Mouse (Mus musculus) urinary bladder, adult 18-20 months (tissue): ENCODE results near the gene Ptpn3.
"Not testable (repeated sequence)": the region's sequence is repeated elsewhere in the genome, so short reads cannot be mapped to it uniquely, and the experiment has no call there.

ENCODE experiments used
- DNase-seq, 2 experiments: peaks; one replicate each; pipeline ENCODE4 v3.0.0; 2022; ENCODE audit warnings: low spot score in 2 of 2, mixed read lengths in 2 of 2

Gene Ptpn3

DNA sequence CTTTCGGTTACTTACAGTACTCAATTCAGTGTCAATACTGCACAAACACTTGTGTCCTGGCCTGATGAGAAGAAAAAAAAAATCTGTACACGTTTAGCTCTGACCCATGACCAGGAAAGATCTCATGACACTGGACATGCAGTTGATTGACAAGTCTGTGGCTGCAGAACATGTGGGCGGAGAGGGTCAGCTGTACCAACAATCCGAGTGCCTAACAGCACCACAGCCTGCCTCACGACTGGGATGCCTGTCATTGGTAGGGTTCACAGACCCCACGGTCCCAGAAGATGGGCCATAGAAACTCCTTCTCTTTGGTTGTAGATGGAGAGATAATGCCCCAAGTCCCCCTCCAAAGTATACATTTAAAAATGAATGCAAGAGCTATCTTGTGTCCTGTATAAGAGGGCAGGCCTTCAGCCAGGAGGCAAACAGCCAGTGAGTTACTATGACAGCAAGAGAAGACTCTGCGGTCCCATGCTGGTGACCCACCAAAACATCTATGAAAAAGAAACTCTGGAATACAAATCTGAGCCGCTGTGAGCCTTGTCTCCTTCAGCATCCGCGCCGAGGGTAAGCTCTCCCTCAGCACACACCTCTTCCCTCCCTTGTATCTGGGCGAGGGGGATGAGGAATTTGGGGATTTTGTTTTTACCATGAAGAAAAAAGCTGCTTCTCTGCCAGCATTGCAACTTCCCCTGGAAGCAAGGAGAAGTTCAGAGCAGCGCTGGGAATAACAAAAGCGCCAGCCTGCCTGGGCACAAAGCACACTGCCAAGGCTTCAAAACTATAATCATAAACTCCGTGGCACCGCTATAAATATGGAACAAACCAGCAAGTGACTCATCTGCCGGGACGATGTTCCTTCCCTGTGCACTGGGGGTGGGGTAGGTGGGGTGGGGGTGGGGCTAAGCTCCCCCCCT, 72.8 kb downstream of the Ptpn3 start:
- DNase-seq, result no peak

DNA sequence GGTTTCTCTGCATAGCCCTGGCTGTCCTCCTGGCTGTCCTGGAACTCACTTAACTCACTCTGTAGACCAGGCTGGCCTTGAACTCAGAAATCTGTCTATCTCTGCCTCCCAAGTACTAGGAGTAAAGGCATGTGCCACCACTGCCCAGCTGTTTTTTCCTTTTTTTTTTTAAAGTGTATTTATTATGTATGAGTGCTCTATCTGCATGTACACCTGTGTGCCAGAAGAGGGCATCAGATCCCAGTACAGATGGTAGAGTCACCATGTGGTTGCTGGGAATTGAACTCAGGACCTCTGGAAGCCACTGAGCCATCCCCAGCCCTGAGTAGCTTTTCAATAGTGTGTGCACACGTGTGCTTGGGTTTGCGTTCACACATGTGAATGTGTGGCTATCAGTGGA, 76.9 kb downstream of the Ptpn3 start:
- no peak for DNase-seq

DNA sequence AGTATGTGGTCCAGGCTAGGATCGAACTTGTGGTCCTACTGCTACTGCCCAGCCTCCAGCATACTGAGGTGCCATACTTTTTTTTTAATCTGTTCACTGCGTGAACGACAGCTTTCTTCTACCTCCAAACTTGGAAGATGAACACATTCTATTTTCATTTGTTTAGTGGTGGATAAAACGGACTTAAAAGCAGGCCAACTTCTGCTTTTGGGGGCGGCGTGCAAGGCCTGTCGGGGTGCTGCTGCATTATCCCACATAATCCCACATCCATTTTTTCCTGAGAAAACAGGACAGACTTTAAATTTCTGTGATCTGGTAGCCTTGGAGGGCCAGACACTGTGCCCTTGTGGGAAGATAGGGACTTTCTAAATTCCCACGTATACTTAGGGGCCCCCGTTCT, 83.9 kb downstream of the Ptpn3 start:
- DNase-seq, result no peak

DNA sequence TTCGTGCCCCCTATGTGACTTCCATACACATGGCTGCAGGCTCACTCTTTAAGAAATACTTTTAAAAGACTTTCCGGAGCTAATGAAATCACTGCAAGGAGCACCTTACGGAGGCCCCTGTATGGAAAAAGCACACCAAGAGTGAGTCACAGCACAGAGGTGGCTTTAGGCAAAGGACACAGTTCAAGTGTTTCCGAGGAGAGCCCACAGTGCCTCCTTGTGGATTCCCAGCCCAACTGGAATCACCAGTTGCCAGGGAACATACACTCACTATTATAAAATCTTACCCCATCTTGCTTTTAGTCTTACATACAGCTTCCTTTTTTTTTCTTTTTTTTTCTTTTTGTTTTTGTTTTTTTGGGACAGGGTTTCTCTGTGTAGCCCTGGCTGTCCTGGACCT, 85.1 kb downstream of the Ptpn3 start:
- no peak for DNase-seq

DNA sequence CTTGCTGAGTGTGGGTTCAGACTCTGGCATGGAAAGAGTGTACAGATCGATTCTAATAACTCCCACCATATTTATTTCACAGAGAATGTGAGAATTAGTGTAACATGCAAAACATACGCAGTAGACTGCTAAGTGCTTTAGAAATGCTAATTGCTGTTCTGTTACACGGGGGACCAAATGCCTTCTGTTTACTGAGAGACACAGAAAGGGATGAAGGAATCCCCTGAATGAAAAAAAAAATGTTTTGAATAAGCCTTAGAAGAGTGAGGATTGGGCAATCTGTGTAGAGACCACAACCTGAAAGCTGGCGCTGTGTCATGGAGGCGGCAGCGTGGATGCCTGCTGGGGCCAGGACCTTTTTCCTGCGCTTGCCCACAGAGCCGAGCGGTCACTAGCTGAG, 86.8 kb downstream of the Ptpn3 start:
- DNase-seq, result no peak

DNA sequence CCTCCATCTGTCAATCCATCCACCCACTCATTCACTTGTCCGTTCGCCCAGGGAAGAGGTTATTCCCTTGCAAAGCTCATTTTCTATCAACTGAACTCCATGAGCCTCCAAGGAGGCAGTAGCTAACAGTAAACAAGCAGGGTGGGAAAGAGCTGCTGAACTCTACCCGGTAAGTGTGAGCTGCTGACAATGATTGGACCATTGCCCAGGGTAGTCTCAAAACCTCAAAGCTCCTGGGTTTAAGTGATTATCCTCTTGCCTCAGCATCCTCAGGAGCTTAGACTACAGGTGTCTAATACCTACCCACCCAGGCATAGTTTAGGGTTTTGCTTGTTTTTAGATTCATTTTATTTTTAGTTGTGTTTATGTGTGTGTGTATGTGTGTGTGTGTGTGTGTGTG, 87.5 kb downstream of the Ptpn3 start:
- DNase-seq, result no peak

DNA sequence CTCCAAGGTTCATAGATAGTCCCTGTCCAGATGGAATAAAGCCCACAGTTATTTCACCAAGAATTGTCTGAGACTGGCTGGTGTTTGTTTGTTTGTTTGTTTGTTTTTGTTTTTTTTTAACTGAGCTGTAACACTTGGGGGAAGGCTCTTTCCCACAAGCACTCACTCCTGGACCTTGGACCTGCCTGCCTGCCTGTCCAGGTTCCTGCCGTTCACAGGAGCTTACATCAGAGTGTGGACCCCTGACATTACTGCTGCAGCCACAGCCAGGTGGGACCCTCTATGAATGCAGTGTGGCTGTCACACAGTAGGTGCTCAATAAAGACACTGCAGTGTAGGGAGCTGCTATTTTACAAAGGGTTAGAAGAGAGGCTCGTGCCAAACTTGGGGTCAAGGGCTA, 89.9 kb downstream of the Ptpn3 start:
- no peak for DNase-seq

DNA sequence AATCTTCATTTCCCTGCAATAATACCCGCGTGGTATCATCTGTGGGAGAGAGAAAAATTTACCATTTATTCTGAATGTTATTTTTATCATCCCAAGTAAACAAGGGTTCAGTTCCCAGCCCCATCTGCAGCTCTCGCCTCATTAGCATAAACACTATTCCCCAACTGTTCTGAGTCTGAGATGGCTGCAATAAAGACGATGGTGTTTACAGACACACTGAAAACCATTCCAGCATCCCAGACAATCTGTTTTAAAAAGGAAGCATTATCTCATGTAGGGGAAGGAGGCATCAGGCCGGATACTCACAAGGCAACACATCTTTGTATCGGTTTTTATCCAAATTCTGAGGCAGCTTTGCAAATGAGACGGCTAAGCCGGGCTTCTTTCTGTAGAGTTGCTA, 95.7 kb downstream of the Ptpn3 start:
- no peak for DNase-seq

DNA sequence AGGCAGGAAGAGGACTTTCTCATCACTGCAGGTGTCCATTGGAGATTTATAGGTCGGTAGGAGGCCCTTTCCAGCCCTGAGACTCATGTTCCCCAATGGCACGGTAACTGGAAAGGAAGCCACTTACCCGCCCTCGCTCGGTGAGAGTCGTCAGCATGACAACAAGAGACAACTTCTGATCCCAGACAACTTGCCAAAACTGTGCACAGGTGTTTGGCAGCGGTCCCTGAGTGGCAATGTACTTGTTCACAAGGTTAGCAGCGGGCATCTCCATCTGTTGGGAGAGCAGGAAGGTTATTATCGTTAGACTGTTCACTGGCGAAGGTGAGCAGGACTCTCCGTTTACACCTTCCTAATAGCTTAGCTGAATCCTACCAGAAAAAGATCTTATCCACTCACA, 96.9 kb downstream of the Ptpn3 start:
- no peak for DNase-seq

DNA sequence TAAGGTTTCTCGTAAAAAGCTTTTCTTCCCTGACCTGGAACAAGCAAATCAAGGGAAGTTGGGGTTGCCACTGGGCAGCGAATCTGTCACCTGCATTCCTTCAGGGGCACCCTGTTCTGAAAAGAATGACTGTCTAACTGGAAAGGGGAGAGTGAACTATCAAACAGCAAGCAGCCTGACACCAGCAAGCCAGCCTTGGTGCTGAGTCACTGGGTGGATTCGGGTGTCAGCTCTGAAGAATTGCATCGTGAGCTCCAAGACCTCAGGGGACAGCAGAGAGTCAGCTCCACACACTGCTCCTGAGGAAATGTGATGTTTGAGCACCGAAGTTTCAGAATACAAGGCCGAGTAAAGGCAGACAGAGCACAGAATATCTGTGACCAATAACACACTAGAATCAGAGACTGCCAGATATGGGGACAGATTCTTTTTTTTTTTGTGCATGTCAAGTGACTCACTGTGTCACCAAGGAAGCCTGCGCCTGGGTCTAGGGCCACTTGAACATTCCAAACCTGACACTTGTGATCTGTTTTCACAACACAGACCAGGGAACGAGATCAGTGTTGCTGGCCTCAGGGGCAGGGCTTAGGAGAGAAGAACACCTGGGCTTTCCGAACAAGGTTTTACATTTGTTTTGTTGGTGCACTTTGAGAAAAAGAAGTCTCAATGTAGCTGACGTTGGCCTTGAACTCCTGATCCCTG, 98.8 kb downstream of the Ptpn3 start:
- peak; percentile 27 to 52 for DNase-seq

DNA sequence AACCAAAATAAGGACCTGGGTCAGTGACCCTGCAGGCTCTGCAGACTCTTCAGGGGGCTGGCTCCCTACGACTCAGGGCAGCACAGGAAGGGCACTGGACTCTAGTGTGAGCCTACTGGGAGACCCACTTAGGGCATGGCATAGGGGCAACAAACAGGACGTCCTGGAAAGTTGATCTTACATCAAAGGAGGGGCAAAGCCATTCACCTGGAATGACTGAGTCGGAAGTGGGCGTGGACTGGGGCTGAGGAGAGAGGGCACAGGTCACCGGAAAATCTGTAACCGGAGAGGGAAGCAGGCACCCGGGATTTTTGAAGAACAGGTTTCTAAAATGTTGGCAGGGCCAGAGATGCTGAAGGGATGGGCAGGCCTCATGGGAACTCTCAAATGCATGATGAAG, 99.5 kb downstream of the Ptpn3 start:
- DNase-seq, result peak in 1 of 2 experiments; percentile 14

DNA sequence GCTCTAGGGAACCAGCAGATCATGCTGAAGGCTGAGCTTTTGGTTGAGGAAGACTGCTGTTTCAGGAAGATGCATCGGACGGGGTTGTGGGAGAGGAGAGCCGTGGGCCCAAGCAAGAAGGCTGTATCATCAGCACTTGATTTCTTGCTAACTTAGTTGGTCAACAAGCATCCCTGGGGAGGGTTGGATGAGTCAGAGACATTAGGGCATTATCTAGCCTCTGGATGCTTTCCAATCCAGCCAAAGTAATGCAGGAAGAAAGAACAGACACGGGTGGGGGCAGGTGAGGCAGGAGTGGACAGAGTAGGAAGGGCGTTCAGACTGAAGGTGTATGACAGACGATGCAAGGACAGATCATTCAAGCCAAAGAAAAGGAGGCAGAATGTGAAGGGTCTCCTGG, 101.0 kb downstream of the Ptpn3 start:
- no peak for DNase-seq

DNA sequence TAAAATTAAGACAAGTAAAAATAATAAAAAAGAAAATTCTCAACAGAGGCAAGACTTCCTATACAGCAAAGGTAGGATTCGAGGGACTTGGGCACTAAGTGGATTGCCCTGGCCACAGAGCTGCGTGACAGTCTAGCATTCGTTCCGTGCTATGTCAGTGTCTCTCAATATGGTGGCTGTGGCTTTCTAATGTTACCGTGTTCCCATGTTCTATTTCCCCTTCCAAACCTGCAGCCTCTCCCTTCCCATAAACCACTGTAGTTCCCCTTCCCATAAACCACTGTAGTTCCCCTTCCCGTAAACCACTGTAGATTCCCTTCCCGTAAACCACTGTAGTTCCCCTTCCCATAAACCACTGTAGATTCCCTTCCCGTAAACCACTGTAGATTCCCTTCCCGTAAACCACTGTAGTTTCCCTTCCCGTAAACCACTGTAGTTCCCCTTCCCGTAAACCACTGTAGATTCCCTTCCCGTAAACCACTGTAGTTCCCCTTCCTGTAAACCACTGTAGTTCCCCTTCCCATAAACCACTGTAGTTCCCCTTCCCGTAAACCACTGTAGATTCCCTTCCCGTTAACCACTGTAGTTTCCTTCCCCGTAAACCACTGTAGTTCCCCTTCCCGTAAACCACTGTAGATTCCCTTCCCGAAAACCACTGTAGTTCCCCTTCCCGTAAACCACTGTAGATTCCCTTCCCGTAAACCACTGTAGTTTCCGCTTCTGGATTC, 102.8 kb downstream of the Ptpn3 start:
- DNase-seq, result not testable (repeated sequence)

DNA sequence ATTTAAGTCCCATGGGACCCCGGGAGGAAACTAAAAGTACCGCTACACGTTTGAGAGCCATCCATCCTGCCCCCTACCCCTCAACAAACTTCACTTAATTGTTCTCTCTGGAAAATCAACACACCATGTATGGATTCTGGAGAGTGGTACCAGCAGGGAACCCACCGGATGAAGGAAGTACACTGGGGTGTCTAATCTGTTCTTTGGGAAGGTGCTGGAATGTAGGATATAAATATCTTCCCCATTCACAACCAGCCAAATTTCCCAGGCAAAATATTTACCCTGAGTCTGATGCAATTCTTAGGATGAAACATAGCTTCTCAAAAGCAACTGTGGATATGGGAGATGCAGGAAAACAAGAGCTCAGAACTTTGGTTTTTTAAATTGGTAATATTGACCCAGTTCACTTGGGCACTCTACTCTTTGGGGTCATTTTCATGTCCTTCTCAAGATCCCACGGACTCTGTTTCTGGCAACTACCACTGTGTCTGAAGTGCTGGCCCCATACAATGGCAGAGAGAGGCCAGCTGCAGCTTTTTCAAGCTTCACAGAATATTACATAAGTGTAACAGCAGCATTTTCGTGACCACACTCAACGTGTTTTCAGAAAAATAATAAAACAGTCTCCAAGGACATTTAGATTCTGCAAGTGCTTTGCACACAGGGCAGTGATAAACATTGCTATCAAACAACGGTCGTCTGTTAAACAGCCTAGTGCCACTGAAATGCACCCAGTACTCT, 109.9 kb downstream of the Ptpn3 start:
- DNase-seq, result no peak

DNA sequence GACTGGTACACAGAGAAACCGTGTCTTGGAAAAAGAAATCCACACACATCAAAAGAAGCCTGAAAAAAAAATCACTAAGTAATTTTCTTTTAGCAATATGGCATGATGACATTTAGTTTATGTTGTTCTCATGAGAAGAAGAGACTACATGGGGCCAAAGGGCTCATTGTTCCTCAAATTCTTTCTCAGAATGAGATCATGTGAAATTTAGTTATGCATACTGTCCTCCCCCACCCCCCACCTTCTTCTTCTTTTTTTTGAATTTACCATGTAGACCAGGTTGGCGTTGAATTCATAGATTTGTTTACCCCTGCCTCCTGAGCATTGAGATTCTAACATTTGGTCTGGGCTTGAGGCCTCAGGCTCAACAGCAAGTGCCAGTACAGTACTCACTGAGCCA, 111.8 kb downstream of the Ptpn3 start:
- no peak for DNase-seq

DNA sequence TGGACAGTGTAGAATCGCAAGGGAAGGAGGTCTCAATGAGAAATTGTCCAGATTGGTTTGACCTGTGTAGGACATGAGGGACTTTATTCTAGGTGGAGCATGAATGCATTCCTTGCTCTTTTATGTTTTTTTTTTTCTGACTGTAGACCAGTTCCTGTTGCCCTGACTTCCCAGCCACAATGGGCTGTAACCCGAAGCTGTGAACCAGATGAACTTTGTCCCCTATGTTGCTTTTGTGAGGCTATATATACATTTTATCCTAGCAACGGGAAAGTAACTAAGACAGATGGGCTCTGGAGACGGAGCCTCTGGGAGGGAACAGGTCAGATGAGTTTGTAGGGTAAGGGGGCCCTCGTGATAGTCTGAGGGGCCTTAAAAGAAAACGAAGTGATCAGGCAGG, 115.6 kb downstream of the Ptpn3 start:
- DNase-seq, result no peak

DNA sequence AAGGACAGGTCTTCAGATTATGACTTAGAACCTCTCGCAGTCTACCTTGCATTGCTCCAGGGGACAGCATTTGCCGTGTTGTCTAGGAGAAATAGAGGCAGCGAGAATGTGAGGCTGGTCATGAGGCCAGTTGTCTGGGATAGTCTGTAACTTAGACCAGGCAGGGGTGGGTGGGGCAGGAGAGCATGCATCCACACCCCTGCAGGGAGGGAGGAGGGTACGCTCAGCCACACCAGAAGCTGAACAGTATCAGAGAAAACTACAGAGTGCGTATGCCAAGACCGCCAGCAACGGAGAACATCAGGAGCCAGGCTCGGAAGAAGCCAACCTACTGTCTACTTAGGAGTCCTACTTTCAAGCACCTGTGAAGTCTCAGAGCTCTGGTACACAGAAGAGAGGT, 116.2 kb downstream of the Ptpn3 start:
- DNase-seq, result no peak

DNA sequence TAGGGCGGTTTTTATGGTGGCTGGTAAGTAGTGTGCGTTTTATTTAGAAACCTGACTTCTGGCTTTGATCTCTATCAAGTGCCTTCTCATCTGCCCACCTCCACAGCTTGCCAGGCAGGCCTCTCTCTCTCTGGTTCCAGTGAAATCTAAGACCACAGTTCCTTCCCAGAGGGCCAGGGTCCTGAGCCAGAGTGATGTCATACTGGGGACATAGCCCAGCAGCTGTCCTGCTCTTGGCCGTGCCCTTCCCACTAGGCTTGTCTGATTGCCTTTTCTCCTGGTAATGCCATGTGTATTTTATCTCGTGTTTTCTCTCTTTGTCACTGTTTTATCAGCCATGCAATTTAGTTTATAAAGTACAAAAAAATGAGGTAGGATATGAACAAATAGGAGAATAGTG, 118.1 kb downstream of the Ptpn3 start:
- no peak for DNase-seq

DNA sequence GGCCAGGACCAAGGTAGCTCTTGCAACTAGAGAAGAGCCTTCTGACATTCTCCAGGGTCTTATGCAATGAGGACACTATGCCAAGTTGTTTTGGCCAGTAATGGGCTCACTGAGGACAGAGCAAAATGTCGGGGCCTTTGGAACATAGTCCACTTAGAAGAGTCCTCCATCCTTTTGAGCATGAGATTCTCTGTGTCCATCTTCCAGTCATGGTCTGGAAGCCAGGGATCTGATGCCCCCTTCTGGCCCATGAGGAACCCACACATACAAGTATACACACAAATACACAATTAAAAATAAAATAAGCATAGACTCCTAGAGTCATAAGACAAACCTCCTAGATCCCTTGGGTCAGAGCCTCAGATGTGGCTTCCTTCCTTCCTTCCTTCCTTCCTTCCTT, 120.1 kb downstream of the Ptpn3 start:
- DNase-seq, result no peak

DNA sequence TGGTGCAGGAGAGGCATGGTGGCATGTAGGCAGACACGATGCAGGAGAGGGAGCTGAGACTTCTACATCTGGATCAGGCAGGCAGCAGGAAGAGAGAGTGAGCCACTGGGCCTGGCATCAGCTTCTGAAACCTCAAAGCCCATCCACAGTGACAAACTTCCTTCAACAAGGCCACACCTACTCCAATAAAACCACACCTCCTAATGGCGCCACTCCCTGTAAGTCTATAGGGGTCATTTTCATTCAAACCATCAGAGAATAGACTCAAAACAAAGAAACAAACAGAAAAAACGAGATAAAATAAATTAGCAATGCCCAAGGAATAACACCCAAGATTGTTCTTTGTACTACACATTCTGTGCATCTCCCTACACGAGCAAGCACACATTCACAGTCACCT, 122.8 kb downstream of the Ptpn3 start:
- DNase-seq, result no peak

DNA sequence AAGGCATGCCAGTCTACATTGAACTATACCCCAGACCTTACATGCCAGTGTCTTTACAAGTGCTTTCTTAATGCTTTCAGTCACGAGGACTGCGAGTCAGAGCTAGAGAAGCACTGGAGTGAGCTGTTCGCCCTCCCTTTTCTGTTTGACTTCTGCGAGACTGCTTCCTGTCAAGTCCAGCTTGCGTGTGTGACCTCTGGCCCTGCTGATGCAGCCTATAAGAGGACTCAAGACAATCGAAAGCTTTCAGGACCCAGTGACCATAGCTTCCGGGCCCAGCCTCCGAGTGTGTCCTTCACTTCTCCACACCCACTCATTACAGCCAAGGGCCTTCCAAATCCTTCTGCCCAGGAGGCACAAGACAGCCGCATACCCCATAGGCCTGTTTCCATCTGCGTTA, 126.3 kb downstream of the Ptpn3 start:
- no peak for DNase-seq

DNA sequence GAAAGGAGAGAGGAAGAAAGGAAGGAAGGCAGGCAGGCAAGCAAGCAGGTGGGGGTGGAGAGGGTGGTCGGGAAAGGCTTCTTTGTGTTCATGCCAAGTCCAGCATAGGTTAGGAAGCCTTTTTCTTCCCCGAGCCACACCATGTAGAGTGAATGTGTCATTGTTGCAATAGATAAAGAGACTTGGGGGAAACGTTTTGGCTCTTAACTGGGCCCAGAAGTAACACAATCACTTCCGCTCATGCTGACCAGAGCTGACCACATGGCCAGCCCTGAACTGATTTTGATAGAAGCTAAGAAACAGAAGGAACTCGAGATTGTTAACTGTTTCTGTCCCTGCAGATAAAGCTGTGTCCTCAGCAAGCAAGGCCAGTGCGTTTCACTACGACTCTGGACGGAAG, 128.8 kb downstream of the Ptpn3 start:
- no peak for DNase-seq
